In genomic region chr7:30558656-30559442, GRCm38 (mm10) we compare ENCODE assay signal across 8 mouse cellular contexts. TPM values are rescaled to one million over a fixed set of nuclear protein-coding genes. Genes with fewer than 3 reads are reported as not detected.
DNase-seq lines count a peak whose midpoint lies in the region; ATAC-seq and TF ChIP-seq lines count a peak whose summit lies in the region.

No protein-coding gene starts in this region.

- H3K4me3 ChIP-seq in layer of hippocampus, adult 2 months = peak overlapping the region; percentile 79
- H3K4me3 ChIP-seq in cortical plate, adult 2 months (ENCODE audit: insufficient read depth, low read length) = peak overlapping the region; percentile 57
- H3K4me3 ChIP-seq in hindbrain, embryonic 15.5 days = peak overlapping the region; percentile 67
- H3K4me3 ChIP-seq in midbrain, embryonic 13.5 days (replicated peaks) = peak overlapping the region; percentile 56

- no peaks in the 10 kb centered on the region for H3K27me3 ChIP-seq in hindbrain, embryonic 15.5 days
- H3K27me3 ChIP-seq in midbrain, embryonic 13.5 days = peaks cover 8% of the 10 kb centered on the region; the same call in 1 of the 2 replicates

- TF ChIP-seq POLR2A in cortical plate, adult 2 months (IDR thresholded peaks at IDR 0.05; ENCODE audit: extremely low read depth, insufficient read depth, low read length) = no peak

- TF ChIP-seq CTCF in layer of hippocampus, adult 2 months (conservative IDR thresholded peaks at IDR 0.05) = no peak
- no peak for TF ChIP-seq CTCF in cortical plate, adult 2 months (IDR thresholded peaks at IDR 0.05; ENCODE audit: extremely low read depth, insufficient read depth, low read length)

- peak overlapping the region; percentile 76 for H3K9ac ChIP-seq in hindbrain, embryonic 15.5 days
- H3K9ac ChIP-seq in midbrain, embryonic 13.5 days (replicated peaks) = peak overlapping the region; percentile 81

- DNase-seq in layer of hippocampus, adult 2 months (ENCODE audit: low spot score in 2 of 2) = no peak
- DNase-seq in layer of hippocampus, adult 8-10 months (ENCODE audit: low spot score in 2 of 2) = no peak
- no peak for DNase-seq in gastrocnemius, adult 8-10 months (ENCODE audit: low spot score in 2 of 2)
- DNase-seq in ovary, adult 18-20 months (ENCODE audit: low spot score) = no peak
- no peak for DNase-seq in layer of hippocampus, adult 11-12 months (ENCODE audit: low spot score)

- no peaks in the 10 kb centered on the region for H3K9me3 ChIP-seq in hindbrain, embryonic 15.5 days
- H3K9me3 ChIP-seq in midbrain, embryonic 13.5 days = no peaks in the 10 kb centered on the region

- H3K4me2 ChIP-seq in hindbrain, embryonic 15.5 days = peak overlapping the region; percentile 98
- H3K4me2 ChIP-seq in midbrain, embryonic 13.5 days (replicated peaks) = peak overlapping the region; percentile 91

- ATAC-seq in hindbrain, embryonic 15.5 days (ENCODE audit: low FRiP score, low read depth) = 0 out of 2 replicates have a peak, but pooled peaks have one; percentile 1
- ATAC-seq in midbrain, embryonic 13.5 days = peak; percentile 3; the same call in 1 of the 2 replicates

- H3K36me3 ChIP-seq in hindbrain, embryonic 15.5 days = peaks cover 27% of the 10 kb centered on the region
- peaks cover 40% of the 10 kb centered on the region for H3K36me3 ChIP-seq in midbrain, embryonic 13.5 days

- H3K27ac ChIP-seq in layer of hippocampus, adult 2 months = peak overlapping the region; percentile 92
- peak overlapping the region; percentile 13; the same call in 1 of the 2 replicates for H3K27ac ChIP-seq in cortical plate, adult 2 months (ENCODE audit: insufficient read depth, low read length)
- peak overlapping the region; percentile 71 for H3K27ac ChIP-seq in hindbrain, embryonic 15.5 days (replicated peaks)
- no peak overlapping the region; the same call in 1 of the 2 replicates for H3K27ac ChIP-seq in midbrain, embryonic 13.5 days

- H3K4me1 ChIP-seq in cortical plate, adult 2 months (ENCODE audit: control insufficient read depth, insufficient read depth, low read length) = peaks cover 1% of the 10 kb centered on the region; the same call in 1 of the 2 replicates
- peaks cover 36% of the 10 kb centered on the region for H3K4me1 ChIP-seq in hindbrain, embryonic 15.5 days (replicated peaks)
- H3K4me1 ChIP-seq in midbrain, embryonic 13.5 days (replicated peaks) = peaks cover 29% of the 10 kb centered on the region

- 19% methylated on average over 12 of the region's 12 CpGs for WGBS in hindbrain, embryonic 15.5 days
- 15% methylated on average over 12 of the region's 12 CpGs for WGBS in midbrain, embryonic 13.5 days

RNA-seq across cellular contexts. Expression of gene Lin37, which starts 0.8 kb away (rescaled TPM):
- total RNA-seq in layer of hippocampus, adult 2 months (2021) = 10 to 100 TPM; 45.5 to 47.6 TPM
- total RNA-seq in layer of hippocampus, adult 8-10 months (2022) = 10 to 100 TPM; 41.3 to 54.0 (median 46.9) TPM
- 71.9 and 72.7 TPM in 2 replicates for polyA plus RNA-seq in cortical plate, adult 2 months (2012; rRNA removed)
- 52.7 and 53.1 TPM in 2 replicates for polyA plus RNA-seq in hindbrain, embryonic 15.5 days (2015; fragmentation: Nextera tagmentation; extraction: Ambion mirVana)
- 54.4 and 60.4 TPM in 2 replicates for polyA plus RNA-seq in midbrain, embryonic 13.5 days (2015; fragmentation: Nextera tagmentation; extraction: Ambion mirVana)
- 10 to 100 TPM in 3 of 4 experiments, 1 to 10 TPM in 1; 8.1 to 12.4 (median 11.0) TPM for total RNA-seq in gastrocnemius, adult 8-10 months (2022)

RNA-seq across cellular contexts. Expression of gene U2af1l4, which starts 4.3 kb away (rescaled TPM):
- total RNA-seq in layer of hippocampus, adult 2 months (2021) = 10 to 100 TPM; 71.4 to 90.8 TPM
- total RNA-seq in layer of hippocampus, adult 8-10 months (2022) = 10 to 100 TPM; 68.2 to 81.1 (median 78.7) TPM
- polyA plus RNA-seq in cortical plate, adult 2 months (2012; rRNA removed) = 90.9 and 97.0 TPM in 2 replicates
- 89.7 and 92.1 TPM in 2 replicates for polyA plus RNA-seq in hindbrain, embryonic 15.5 days (2015; fragmentation: Nextera tagmentation; extraction: Ambion mirVana)
- 92.5 and 102 TPM in 2 replicates for polyA plus RNA-seq in midbrain, embryonic 13.5 days (2015; fragmentation: Nextera tagmentation; extraction: Ambion mirVana)
- 10 to 100 TPM; 53.4 to 57.5 (median 56.9) TPM for total RNA-seq in gastrocnemius, adult 8-10 months (2022)

RNA-seq across cellular contexts. Expression of gene Gm49396, which starts 4.3 kb away (rescaled TPM):
- 10 to 100 TPM in 1 of 2 experiments, 1 to 10 TPM in 1; 9.0 to 11.4 TPM for total RNA-seq in layer of hippocampus, adult 2 months (2021)
- total RNA-seq in layer of hippocampus, adult 8-10 months (2022) = 10 to 100 TPM in 2 of 4 experiments, 1 to 10 TPM in 2; 6.3 to 14.8 (median 11.1) TPM
- polyA plus RNA-seq in cortical plate, adult 2 months (2012; rRNA removed) = 4.7 and 5.5 TPM in 2 replicates
- 15.4 and 17.5 TPM in 2 replicates for polyA plus RNA-seq in hindbrain, embryonic 15.5 days (2015; fragmentation: Nextera tagmentation; extraction: Ambion mirVana)
- 20.7 and 22.6 TPM in 2 replicates for polyA plus RNA-seq in midbrain, embryonic 13.5 days (2015; fragmentation: Nextera tagmentation; extraction: Ambion mirVana)
- total RNA-seq in gastrocnemius, adult 8-10 months (2022) = 1 to 10 TPM in 3 of 4 experiments, under 1 TPM in 1; 0.56 to 1.9 (median 1.5) TPM

RNA-seq across cellular contexts. Expression of gene Psenen, which starts 4.6 kb away (rescaled TPM):
- 10 to 100 TPM; 79.9 to 92.3 TPM for total RNA-seq in layer of hippocampus, adult 2 months (2021)
- total RNA-seq in layer of hippocampus, adult 8-10 months (2022) = 10 to 100 TPM; 85.9 to 91.0 (median 88.4) TPM
- polyA plus RNA-seq in cortical plate, adult 2 months (2012; rRNA removed) = 127 and 133 TPM in 2 replicates
- polyA plus RNA-seq in hindbrain, embryonic 15.5 days (2015; fragmentation: Nextera tagmentation; extraction: Ambion mirVana) = 124 and 134 TPM in 2 replicates
- 131 and 133 TPM in 2 replicates for polyA plus RNA-seq in midbrain, embryonic 13.5 days (2015; fragmentation: Nextera tagmentation; extraction: Ambion mirVana)
- 100 to 1,000 TPM; 140 to 149 (median 146) TPM for total RNA-seq in gastrocnemius, adult 8-10 months (2022)

RNA-seq across cellular contexts. Expression of gene Igflr1, which starts 6.4 kb away (rescaled TPM):
- 1 to 10 TPM; 6.4 to 6.5 TPM for total RNA-seq in layer of hippocampus, adult 2 months (2021)
- 1 to 10 TPM; 4.0 to 5.7 (median 4.6) TPM for total RNA-seq in layer of hippocampus, adult 8-10 months (2022)
- polyA plus RNA-seq in cortical plate, adult 2 months (2012; rRNA removed) = 3.4 and 4.4 TPM in 2 replicates
- polyA plus RNA-seq in hindbrain, embryonic 15.5 days (2015; fragmentation: Nextera tagmentation; extraction: Ambion mirVana) = 5.5 and 6.0 TPM in 2 replicates
- 4.8 and 6.6 TPM in 2 replicates for polyA plus RNA-seq in midbrain, embryonic 13.5 days (2015; fragmentation: Nextera tagmentation; extraction: Ambion mirVana)
- under 1 TPM; 0.31 to 0.85 (median 0.65) TPM for total RNA-seq in gastrocnemius, adult 8-10 months (2022)
